Mouse (Mus musculus): ENCODE measurements at regions not wholly inside any gene's neighbourhood (a gene's known extent, or its start where the extent isn't known, plus 50 kb on each side); places are given as distances from the start of the nearest gene placed in this dataset.

GRCm38 (mm10) chr9:61102451-61103358 lies 269.5 kb upstream of the Tle3 start:
- WGBS, result 49% methylated on average over 24 of the region's 24 CpGs
- Histone ChIP-seq H3K9ac (no peak overlapping the region), H3K4me2 (no peak overlapping the region), H3K36me3 (no peaks in the 10 kb centered on the region), H3K27ac (no peak overlapping the region), H3K9me3 (no peaks in the 10 kb centered on the region), H3K4me3 (no peak overlapping the region), H3K4me1 (no peaks in the 10 kb centered on the region), H3K27me3 (peaks cover 56% of the 10 kb centered on the region; the same call in 1 of the 2 replicates)
- ATAC-seq (ENCODE audit: borderline replicate concordance, extremely low read depth, low FRiP score, low TSS enrichment), result no peak

GRCm38 (mm10) chr9:61105550-61106280 lies 266.5 kb upstream of the Tle3 start:
- peaks cover 66% of the 10 kb centered on the region for H3K27me3 ChIP-seq
- no peak for ATAC-seq (ENCODE audit: borderline replicate concordance, extremely low read depth, low FRiP score, low TSS enrichment)
- H3K27ac ChIP-seq, result no peak overlapping the region
- H3K4me3 ChIP-seq, result no peak overlapping the region
- no peaks in the 10 kb centered on the region for H3K36me3 ChIP-seq
- 78% methylated on average over 15 of the region's 15 CpGs for WGBS
- no peak overlapping the region for H3K4me2 ChIP-seq
- H3K9ac ChIP-seq, result no peak overlapping the region
- no peaks in the 10 kb centered on the region for H3K9me3 ChIP-seq
- no peaks in the 10 kb centered on the region for H3K4me1 ChIP-seq

- Histone ChIP-seq H3K9me3 (no peaks in the 10 kb centered on the region), H3K4me2 (no peak overlapping the region), H3K36me3 (no peaks in the 10 kb centered on the region), H3K4me3 (no peak overlapping the region), H3K4me1 (no peaks in the 10 kb centered on the region; the same call in 1 of the 2 replicates), H3K9ac (no peak overlapping the region), H3K27me3 (peaks cover 68% of the 10 kb centered on the region), H3K27ac (no peak overlapping the region)
- 73% methylated on average over 5 of the region's 5 CpGs for WGBS
- ATAC-seq (ENCODE audit: borderline replicate concordance, extremely low read depth, low FRiP score, low TSS enrichment), result no peak
Measured at GRCm38 (mm10) chr9:61109519-61110285, 262.5 kb upstream of the Tle3 start.

- no peak overlapping the region for H3K27ac ChIP-seq
- WGBS, result 39% methylated on average over 7 of the region's 7 CpGs
- H3K27me3 ChIP-seq, result peaks cover 70% of the 10 kb centered on the region
Measured at GRCm38 (mm10) chr9:61111206-61111605, 261.0 kb upstream of the Tle3 start.

GRCm38 (mm10) chr9:61111733-61112415 lies 260.3 kb upstream of the Tle3 start:
- 28% methylated on average over 19 of the region's 19 CpGs for WGBS
- Histone ChIP-seq H3K36me3 (no peaks in the 10 kb centered on the region), H3K4me3 (no peak overlapping the region), H3K9me3 (no peaks in the 10 kb centered on the region), H3K27ac (no peak overlapping the region), H3K9ac (no peak overlapping the region), H3K4me2 (no peak overlapping the region), H3K27me3 (peaks cover 72% of the 10 kb centered on the region), H3K4me1 (no peaks in the 10 kb centered on the region; the same call in 1 of the 2 replicates)
- 0 out of 2 replicates have a peak, but pooled peaks have one; percentile 23 for ATAC-seq (ENCODE audit: borderline replicate concordance, extremely low read depth, low FRiP score, low TSS enrichment)

More at GRCm38 (mm10) chr9:61111206-61111605, 261.0 kb upstream of the Tle3 start:
- no peaks in the 10 kb centered on the region for H3K9me3 ChIP-seq
- ATAC-seq (ENCODE audit: borderline replicate concordance, extremely low read depth, low FRiP score, low TSS enrichment), result no peak
- H3K4me1 ChIP-seq, result no peaks in the 10 kb centered on the region; the same call in 1 of the 2 replicates
- H3K4me2 ChIP-seq, result no peak overlapping the region
- H3K9ac ChIP-seq, result no peak overlapping the region
- H3K36me3 ChIP-seq, result no peaks in the 10 kb centered on the region
- no peak overlapping the region for H3K4me3 ChIP-seq

GRCm38 (mm10) chr9:61119252-61119651 lies 252.9 kb upstream of the Tle3 start:
- peaks cover 54% of the 10 kb centered on the region for H3K27me3 ChIP-seq
- WGBS, result 72% methylated on average over 3 of the region's 3 CpGs

GRCm38 (mm10) chr9:61120531-61120930 lies 251.6 kb upstream of the Tle3 start:
- no peak overlapping the region for H3K27ac ChIP-seq
- no peaks in the 10 kb centered on the region for H3K36me3 ChIP-seq
- H3K9me3 ChIP-seq, result no peaks in the 10 kb centered on the region
- H3K4me3 ChIP-seq, result no peak overlapping the region
- ATAC-seq (ENCODE audit: borderline replicate concordance, extremely low read depth, low FRiP score, low TSS enrichment), result no peak
- WGBS, result 91% methylated on average over 3 of the region's 3 CpGs
- no peaks in the 10 kb centered on the region for H3K4me1 ChIP-seq
- peaks cover 54% of the 10 kb centered on the region for H3K27me3 ChIP-seq
- H3K4me2 ChIP-seq, result no peak overlapping the region
- H3K9ac ChIP-seq, result no peak overlapping the region

More at GRCm38 (mm10) chr9:61119252-61119651, 252.9 kb upstream of the Tle3 start:
- ATAC-seq (ENCODE audit: borderline replicate concordance, extremely low read depth, low FRiP score, low TSS enrichment), result no peak
- Histone ChIP-seq H3K4me1 (no peaks in the 10 kb centered on the region), H3K4me3 (no peak overlapping the region), H3K9me3 (no peaks in the 10 kb centered on the region), H3K4me2 (no peak overlapping the region), H3K36me3 (no peaks in the 10 kb centered on the region), H3K9ac (no peak overlapping the region), H3K27ac (no peak overlapping the region)

- no peaks in the 10 kb centered on the region for H3K4me1 ChIP-seq
- no peak overlapping the region for H3K27ac ChIP-seq
- H3K4me3 ChIP-seq, result no peak overlapping the region
- no peaks in the 10 kb centered on the region for H3K9me3 ChIP-seq
- WGBS, result 66% methylated on average over 10 of the region's 10 CpGs
- no peak overlapping the region for H3K9ac ChIP-seq
- ATAC-seq (ENCODE audit: borderline replicate concordance, extremely low read depth, low FRiP score, low TSS enrichment), result no peak
- H3K27me3 ChIP-seq, result peaks cover 54% of the 10 kb centered on the region
- H3K36me3 ChIP-seq, result no peaks in the 10 kb centered on the region
- H3K4me2 ChIP-seq, result no peak overlapping the region
Measured at GRCm38 (mm10) chr9:61120931-61121391, 251.2 kb upstream of the Tle3 start.

- H3K4me2 ChIP-seq, result no peak overlapping the region
- no peak for ATAC-seq (ENCODE audit: borderline replicate concordance, extremely low read depth, low FRiP score, low TSS enrichment)
- no peak overlapping the region for H3K9ac ChIP-seq
- no peak overlapping the region for H3K27ac ChIP-seq
- no peaks in the 10 kb centered on the region for H3K36me3 ChIP-seq
- no peaks in the 10 kb centered on the region for H3K9me3 ChIP-seq
- peaks cover 50% of the 10 kb centered on the region for H3K27me3 ChIP-seq
- H3K4me3 ChIP-seq, result no peak overlapping the region
- H3K4me1 ChIP-seq, result no peaks in the 10 kb centered on the region
Measured at GRCm38 (mm10) chr9:61123431-61123830, 248.7 kb upstream of the Tle3 start.

- Histone ChIP-seq H3K4me3 (no peak overlapping the region), H3K27me3 (peaks cover 30% of the 10 kb centered on the region; the same call in 1 of the 2 replicates), H3K9me3 (no peaks in the 10 kb centered on the region), H3K27ac (no peak overlapping the region), H3K36me3 (no peaks in the 10 kb centered on the region), H3K4me2 (no peak overlapping the region), H3K9ac (no peak overlapping the region), H3K4me1 (no peaks in the 10 kb centered on the region)
- ATAC-seq (ENCODE audit: borderline replicate concordance, extremely low read depth, low FRiP score, low TSS enrichment), result no peak
- 60% methylated on average over 7 of the region's 7 CpGs for WGBS
Measured at GRCm38 (mm10) chr9:61125769-61126168, 246.4 kb upstream of the Tle3 start.

GRCm38 (mm10) chr9:61128077-61128476 lies 244.1 kb upstream of the Tle3 start:
- H3K27ac ChIP-seq, result no peak overlapping the region
- H3K4me1 ChIP-seq, result no peaks in the 10 kb centered on the region
- peaks cover 22% of the 10 kb centered on the region; the same call in 1 of the 2 replicates for H3K27me3 ChIP-seq
- ATAC-seq (ENCODE audit: borderline replicate concordance, extremely low read depth, low FRiP score, low TSS enrichment), result no peak
- 43% methylated on average over 2 of the region's 2 CpGs for WGBS
- no peak overlapping the region for H3K4me2 ChIP-seq
- H3K36me3 ChIP-seq, result no peaks in the 10 kb centered on the region
- H3K4me3 ChIP-seq, result no peak overlapping the region
- H3K9ac ChIP-seq, result no peak overlapping the region
- no peaks in the 10 kb centered on the region for H3K9me3 ChIP-seq

All from lung, embryonic 15.5 days (tissue).